Mouse (Mus musculus): ENCODE measurements around the gene Abcb4.
"Not testable (repeated sequence)": the region's sequence is repeated elsewhere in the genome, so short reads cannot be mapped to it uniquely, and the experiment has no call there.

Gene Abcb4

GRCm38 (mm10) chr5:9000006-9000405, 106.5 kb downstream of the Abcb4 start:
- DNase-seq (ENCODE audit: low spot score), result not testable (repeated sequence)

DNA sequence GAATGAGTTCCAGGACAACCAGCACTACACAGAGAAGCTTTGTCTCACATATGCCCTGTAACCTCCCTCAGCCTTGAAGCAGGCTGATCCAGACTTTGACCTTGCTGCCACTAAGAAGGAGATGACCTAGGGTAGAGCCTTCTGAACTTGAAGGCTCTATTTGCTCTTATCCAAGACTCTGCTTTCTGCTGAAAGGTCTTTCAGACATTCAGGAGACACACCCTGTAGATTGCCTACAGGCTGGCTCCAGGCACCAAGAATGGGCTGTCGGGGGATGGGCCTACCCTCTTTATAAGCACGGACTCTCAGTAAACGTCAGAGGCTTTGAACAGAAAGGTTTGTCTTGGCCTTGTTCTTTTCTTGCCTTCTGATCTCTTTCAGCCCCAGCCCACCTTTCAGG, 113.1 kb downstream of the Abcb4 start:
- DNase-seq (ENCODE audit: low spot score), result not testable (repeated sequence)
